Mouse (Mus musculus) forebrain, embryonic 15.5 days (tissue): ENCODE measurements around the gene Nlgn1. TPM values are rescaled to one million over a fixed set of nuclear protein-coding genes. Genes with fewer than 3 reads are reported as not detected.

ENCODE experiments used
- ATAC-seq: fragments of 200-750 bp; cut with Nextera tagmentation; replicated peaks from 2 replicates; pipeline ENCODE4 v1.8.0; 2017; ENCODE audit warnings: mild to moderate bottlenecking, moderate TSS enrichment, moderate library complexity
- H3K27ac ChIP-seq: fragments of 300-500 bp; sonication (generic); replicated peaks from 2 replicates; pipeline ENCODE4 v1.5.1; 2015; ENCODE audit warnings: mild to moderate bottlenecking, inconsistent platforms
- H3K27me3 ChIP-seq: fragments of 300-500 bp; sonication (generic); 2 replicates; pipeline ENCODE4 v1.6.1; 2015; ENCODE audit warnings: inconsistent platforms
- H3K36me3 ChIP-seq: fragments of 300-500 bp; sonication (generic); 2 replicates; pipeline ENCODE4 v1.6.1; 2015; ENCODE audit warnings: mild to moderate bottlenecking, inconsistent platforms
- H3K4me1 ChIP-seq: fragments of 300-500 bp; sonication (generic); 2 replicates; pipeline ENCODE4 v1.6.1; 2015; ENCODE audit warnings: inconsistent platforms
- H3K4me2 ChIP-seq: fragments of 300-500 bp; sonication (generic); replicated peaks from 2 replicates; pipeline ENCODE4 v1.6.1; 2015; ENCODE audit warnings: mild to moderate bottlenecking, inconsistent platforms
- H3K4me3 ChIP-seq: fragments of 300-500 bp; sonication (generic); 2 replicates; pipeline ENCODE4 v1.5.1; 2015; ENCODE audit warnings: mild to moderate bottlenecking, inconsistent platforms
- H3K9ac ChIP-seq: fragments of 300-500 bp; sonication (generic); replicated peaks from 2 replicates; pipeline ENCODE4 v1.6.1; 2015; ENCODE audit warnings: mild to moderate bottlenecking, inconsistent platforms
- H3K9me3 ChIP-seq: fragments of 300-500 bp; sonication (generic); 2 replicates; pipeline ENCODE4 v1.6.1; 2016; ENCODE audit warnings: inconsistent platforms
- WGBS: fragments of 180-500 bp; shearing (Covaris S2); methylation state at CpG from one replicate; pipeline ENCODE4 v1.1.7; 2015; ENCODE audit warnings: mixed read lengths; 5-methylcytosine and 5-hydroxymethylcytosine counted together
- polyA plus RNA-seq: library from polyadenylated mRNA; unstranded; fragments of >200 nt; fragmentation: Nextera tagmentation; extraction: Ambion mirVana; gene quantifications from 2 replicates; pipeline ENCODE4 v1.2.1, GENCODE M21; 2015

Gene Nlgn1
- 21.8 and 26.1 TPM in 2 replicates for polyA plus RNA-seq

DNA sequence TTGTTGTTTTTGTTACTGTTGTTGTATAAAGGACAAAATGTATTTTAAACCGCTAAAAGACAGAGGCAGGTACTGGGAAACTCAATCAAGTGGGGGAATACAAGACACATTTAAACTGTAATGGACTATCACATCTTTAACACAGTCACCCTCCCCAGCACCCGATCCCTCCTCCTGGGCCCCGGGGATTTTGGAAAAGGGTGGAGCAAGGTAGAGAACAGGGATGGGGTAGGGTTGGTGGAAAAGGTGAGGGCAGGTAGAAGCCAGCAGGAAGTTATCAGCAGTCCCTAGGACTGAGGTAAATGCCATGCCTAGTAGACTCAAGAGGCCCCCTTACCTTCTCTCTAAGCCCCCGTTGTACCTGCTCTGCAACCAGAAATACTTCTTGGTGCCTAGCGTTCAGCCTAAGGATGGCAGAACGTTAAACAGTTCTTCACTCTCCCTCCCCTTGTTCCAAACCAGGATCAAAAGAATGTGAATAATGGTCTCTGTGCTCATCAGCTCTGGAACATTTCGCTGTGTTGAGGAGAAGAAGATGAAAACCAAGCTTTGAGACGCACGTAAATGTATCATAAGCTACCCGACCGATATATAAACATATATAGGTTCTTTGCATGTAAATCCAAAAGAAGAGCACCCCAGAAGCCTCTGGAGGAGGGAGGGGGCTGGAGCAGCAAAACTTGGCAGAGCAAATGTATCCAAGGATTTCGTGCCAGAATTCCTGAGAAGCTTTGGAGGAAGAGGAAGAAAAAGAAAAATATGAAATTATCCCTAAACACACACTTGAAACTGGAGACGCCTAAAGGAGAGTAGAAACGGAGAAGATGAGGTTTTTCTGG, at the start of gene Nlgn1:
Gene Nlgn1, minus strand, starts transcription at position 61 of the 839 bp plus-strand sequence.
- peak within 1 kb of the TSS; percentile 84 for H3K27ac ChIP-seq
- H3K9me3 ChIP-seq, result no peaks in the 10 kb centered on the region
- H3K27me3 ChIP-seq, result no peaks in the 10 kb centered on the region
- H3K4me2 ChIP-seq, result peak within 1 kb of the TSS; percentile 81
- ATAC-seq, result 0 out of 2 replicates have a peak, but pooled peaks have one; percentile 6
- WGBS, result under 1% methylated on average over 14 of the region's 14 CpGs
- peak within 1 kb of the TSS; percentile 68 for H3K4me3 ChIP-seq
- H3K9ac ChIP-seq, result peak within 1 kb of the TSS; percentile 84
- H3K4me1 ChIP-seq, result peaks cover 14% of the 10 kb centered on the region
- H3K36me3 ChIP-seq, result no peaks in the 10 kb centered on the region

GRCm38 (mm10) chr3:26378272-26378671, 46.0 kb upstream of the Nlgn1 start:
- Histone ChIP-seq H3K9ac (no peak overlapping the region), H3K9me3 (no peaks in the 10 kb centered on the region), H3K4me2 (no peak overlapping the region), H3K27ac (no peak overlapping the region), H3K4me3 (no peak overlapping the region), H3K27me3 (no peaks in the 10 kb centered on the region), H3K4me1 (no peaks in the 10 kb centered on the region), H3K36me3 (no peaks in the 10 kb centered on the region)
- no peak for ATAC-seq
- WGBS, result 79% methylated on average over 2 of the region's 2 CpGs

- H3K9ac ChIP-seq, result no peak overlapping the region
- no peak overlapping the region for H3K4me2 ChIP-seq
- no peak overlapping the region for H3K4me3 ChIP-seq
- WGBS, result 76% methylated on average over 5 of the region's 5 CpGs
- no peaks in the 10 kb centered on the region for H3K36me3 ChIP-seq
- no peaks in the 10 kb centered on the region for H3K4me1 ChIP-seq
- no peak for ATAC-seq
- H3K27me3 ChIP-seq, result no peaks in the 10 kb centered on the region
- no peaks in the 10 kb centered on the region for H3K9me3 ChIP-seq
- H3K27ac ChIP-seq, result no peak overlapping the region
Observed at GRCm38 (mm10) chr3:26355082-26355481, 22.8 kb upstream of the Nlgn1 start.

DNA sequence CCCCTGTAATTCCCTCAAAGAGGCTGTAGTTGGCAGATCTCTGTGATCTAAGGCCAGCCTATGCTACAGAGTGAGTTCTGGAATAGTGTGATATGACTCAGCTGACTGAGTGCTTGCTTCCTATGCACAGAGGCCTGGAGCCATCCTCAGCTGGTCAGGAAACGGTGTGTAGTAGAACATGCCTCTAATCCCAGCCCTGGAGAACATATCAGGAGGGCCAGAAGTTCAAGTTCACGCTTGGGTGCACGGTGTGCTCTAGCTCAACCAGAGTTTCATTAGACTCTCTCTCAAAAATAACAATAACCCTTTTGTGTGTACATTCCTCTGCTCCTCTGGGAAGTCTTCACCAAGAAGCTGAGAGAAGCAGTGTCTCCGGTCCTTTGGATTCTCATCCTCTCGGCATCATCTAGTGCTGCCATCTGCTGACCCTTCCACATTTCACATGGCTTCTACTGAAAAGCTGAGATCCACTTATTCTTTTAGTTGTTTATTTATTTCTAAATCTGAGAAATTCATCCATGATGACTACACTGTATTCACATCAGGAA, 22.3 kb upstream of the Nlgn1 start:
- Histone ChIP-seq H3K9me3 (no peaks in the 10 kb centered on the region), H3K27me3 (no peaks in the 10 kb centered on the region), H3K4me1 (no peaks in the 10 kb centered on the region), H3K27ac (no peak overlapping the region), H3K4me2 (no peak overlapping the region), H3K36me3 (no peaks in the 10 kb centered on the region), H3K4me3 (no peak overlapping the region), H3K9ac (no peak overlapping the region)
- WGBS, result 79% methylated on average over 5 of the region's 5 CpGs
- no peak; the same call in 1 of the 2 replicates for ATAC-seq

DNA sequence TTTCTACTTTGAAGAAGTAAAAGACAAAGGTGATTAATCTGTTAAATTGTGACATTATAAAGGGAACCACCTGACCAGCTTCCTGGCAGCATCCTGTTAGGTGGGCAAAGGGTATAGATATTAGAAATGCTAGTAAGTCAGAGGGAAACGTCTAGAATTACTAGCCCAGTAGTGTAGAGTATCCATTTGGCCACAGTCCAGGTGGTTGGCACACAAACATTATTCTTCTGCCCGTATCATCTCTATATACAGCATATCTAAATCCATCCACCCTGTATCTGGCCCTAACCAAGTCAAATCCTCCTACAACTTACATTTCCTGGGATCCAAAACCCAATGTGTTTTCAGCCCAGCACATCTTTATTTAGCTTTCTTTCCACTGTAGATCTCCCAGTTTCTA, 5.2 kb upstream of the Nlgn1 start:
- H3K9ac ChIP-seq, result no peak overlapping the region
- H3K36me3 ChIP-seq, result no peaks in the 10 kb centered on the region
- no peaks in the 10 kb centered on the region for H3K9me3 ChIP-seq
- WGBS, result 71% methylated on average over 2 of the region's 2 CpGs
- peaks cover 9% of the 10 kb centered on the region for H3K4me1 ChIP-seq
- no peak overlapping the region for H3K27ac ChIP-seq
- H3K27me3 ChIP-seq, result no peaks in the 10 kb centered on the region
- no peak overlapping the region for H3K4me3 ChIP-seq
- H3K4me2 ChIP-seq, result no peak overlapping the region
- no peak for ATAC-seq

- Histone ChIP-seq H3K4me2 (peak overlapping the region; percentile 81), H3K9ac (peak overlapping the region; percentile 84), H3K27ac (no peak overlapping the region), H3K27me3 (no peaks in the 10 kb centered on the region), H3K4me1 (peaks cover 14% of the 10 kb centered on the region), H3K4me3 (peak overlapping the region; percentile 68), H3K36me3 (no peaks in the 10 kb centered on the region), H3K9me3 (no peaks in the 10 kb centered on the region)
- ATAC-seq, result peak; percentile 68
- WGBS, result under 1% methylated on average over 39 of the region's 41 CpGs
Observed at GRCm38 (mm10) chr3:26333239-26333811, 1.1 kb upstream of the Nlgn1 start.

DNA sequence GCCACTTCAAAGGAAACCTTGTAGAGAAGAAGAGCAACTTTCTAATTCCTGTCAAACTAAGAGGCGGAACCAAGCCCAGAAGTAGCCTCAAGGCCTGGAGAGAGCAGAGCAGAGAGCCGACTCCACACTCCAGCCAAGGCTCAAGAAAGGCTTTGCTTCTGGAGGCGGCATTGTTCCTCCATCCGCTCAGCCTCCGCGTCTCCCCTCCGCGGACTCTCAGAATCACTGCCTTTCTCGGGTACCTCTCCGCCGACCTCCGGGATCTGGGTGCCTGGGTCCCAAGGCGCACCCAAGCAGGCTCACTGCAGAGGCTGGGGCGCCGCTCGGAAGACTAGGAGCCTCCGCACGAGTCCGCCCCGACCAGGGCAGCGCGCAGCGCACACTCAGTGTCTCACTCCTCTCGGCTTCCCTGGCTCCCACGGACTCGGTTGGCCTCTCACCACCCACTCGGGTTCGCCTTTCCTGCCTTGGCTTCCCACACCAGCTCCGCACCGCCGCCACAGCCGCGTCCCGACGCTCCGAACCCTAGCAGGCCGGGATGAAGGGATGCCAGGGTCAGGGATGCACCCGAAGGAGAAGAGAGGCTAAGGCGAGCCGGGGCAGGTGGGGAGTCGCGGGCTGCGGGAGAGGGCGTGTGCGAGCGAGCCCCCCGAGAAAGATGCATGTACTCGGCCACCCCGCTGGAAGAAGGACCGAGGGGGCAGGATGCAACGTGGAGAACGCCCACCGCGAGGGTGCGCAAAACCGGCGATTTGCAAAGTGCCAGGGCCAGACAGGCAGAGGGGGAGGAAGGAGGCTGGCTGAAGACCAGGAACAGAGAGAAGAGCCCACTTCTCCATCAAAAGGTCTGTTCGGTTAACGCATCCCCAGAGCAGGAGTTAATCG, 841 bp downstream of the Nlgn1 start:
- under 1% methylated on average over 60 of the region's 60 CpGs for WGBS
- no peaks in the 10 kb centered on the region for H3K27me3 ChIP-seq
- peak; percentile 88 for ATAC-seq
- H3K9me3 ChIP-seq, result no peaks in the 10 kb centered on the region
- H3K4me3 ChIP-seq, result peak overlapping the region; percentile 68
- peak overlapping the region; percentile 84 for H3K27ac ChIP-seq
- H3K36me3 ChIP-seq, result no peaks in the 10 kb centered on the region
- H3K4me1 ChIP-seq, result peaks cover 14% of the 10 kb centered on the region
- peak overlapping the region; percentile 84 for H3K9ac ChIP-seq
- peak overlapping the region; percentile 81 for H3K4me2 ChIP-seq

DNA sequence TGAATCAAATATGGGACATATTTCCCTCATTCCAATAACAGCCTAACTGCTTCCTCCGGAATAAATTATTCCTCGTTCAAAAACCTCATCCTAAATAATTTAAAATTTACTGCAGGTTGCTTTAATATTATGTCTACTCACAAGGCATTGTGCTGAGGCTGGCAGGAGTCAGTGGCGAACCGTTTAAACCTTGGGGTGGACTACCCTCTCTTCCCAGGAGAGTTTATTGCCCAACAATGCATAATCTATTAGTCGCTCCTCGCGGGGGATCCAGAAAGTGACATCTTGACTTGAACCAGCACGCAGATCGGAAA, 1.4 kb downstream of the Nlgn1 start:
- no peaks in the 10 kb centered on the region for H3K9me3 ChIP-seq
- peak overlapping the region; percentile 68 for H3K4me3 ChIP-seq
- peak overlapping the region; percentile 84 for H3K9ac ChIP-seq
- ATAC-seq, result peak; percentile 27
- peak overlapping the region; percentile 84 for H3K27ac ChIP-seq
- H3K27me3 ChIP-seq, result no peaks in the 10 kb centered on the region
- no peaks in the 10 kb centered on the region for H3K36me3 ChIP-seq
- H3K4me2 ChIP-seq, result peak overlapping the region; percentile 81
- peaks cover 14% of the 10 kb centered on the region for H3K4me1 ChIP-seq
- WGBS, result 4% methylated on average over 9 of the region's 9 CpGs

- H3K4me2 ChIP-seq, result peak overlapping the region; percentile 81
- H3K27me3 ChIP-seq, result no peaks in the 10 kb centered on the region
- H3K4me1 ChIP-seq, result peaks cover 14% of the 10 kb centered on the region
- H3K4me3 ChIP-seq, result peak overlapping the region; percentile 68
- 62% methylated on average over 4 of the region's 4 CpGs for WGBS
- H3K36me3 ChIP-seq, result no peaks in the 10 kb centered on the region
- no peak for ATAC-seq
- 0 out of 2 replicates have a peak overlapping the region, but pooled peaks have one; percentile 3 for H3K27ac ChIP-seq
- H3K9me3 ChIP-seq, result no peaks in the 10 kb centered on the region
- no peak overlapping the region for H3K9ac ChIP-seq
Observed at GRCm38 (mm10) chr3:26330019-26330418, 2.2 kb downstream of the Nlgn1 start.

DNA sequence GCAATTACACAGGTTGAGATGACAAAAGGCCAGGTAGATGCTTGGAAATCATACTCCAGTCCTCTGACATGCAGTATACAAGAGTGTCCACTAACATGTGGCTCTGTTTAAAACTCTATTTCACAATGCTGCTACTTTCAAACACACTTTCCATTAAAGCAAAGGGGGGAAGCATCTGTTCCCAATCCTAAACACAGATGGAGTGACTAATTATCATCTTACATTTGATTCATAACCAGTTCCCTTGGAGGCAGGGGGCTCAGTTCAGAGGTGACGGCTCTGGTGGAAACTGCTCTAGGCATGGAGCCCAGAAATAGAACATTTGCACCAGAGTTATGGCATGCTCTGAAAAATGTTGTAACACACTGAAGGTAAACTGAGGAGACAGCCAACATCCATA, 7.8 kb downstream of the Nlgn1 start:
- Histone ChIP-seq H3K36me3 (no peaks in the 10 kb centered on the region), H3K4me2 (no peak overlapping the region), H3K9me3 (no peaks in the 10 kb centered on the region), H3K27ac (no peak overlapping the region), H3K27me3 (no peaks in the 10 kb centered on the region), H3K9ac (no peak overlapping the region), H3K4me3 (no peak overlapping the region), H3K4me1 (no peaks in the 10 kb centered on the region)
- ATAC-seq, result peak; percentile 90
- 41% methylated on average over 1 of the region's 1 CpGs for WGBS

DNA sequence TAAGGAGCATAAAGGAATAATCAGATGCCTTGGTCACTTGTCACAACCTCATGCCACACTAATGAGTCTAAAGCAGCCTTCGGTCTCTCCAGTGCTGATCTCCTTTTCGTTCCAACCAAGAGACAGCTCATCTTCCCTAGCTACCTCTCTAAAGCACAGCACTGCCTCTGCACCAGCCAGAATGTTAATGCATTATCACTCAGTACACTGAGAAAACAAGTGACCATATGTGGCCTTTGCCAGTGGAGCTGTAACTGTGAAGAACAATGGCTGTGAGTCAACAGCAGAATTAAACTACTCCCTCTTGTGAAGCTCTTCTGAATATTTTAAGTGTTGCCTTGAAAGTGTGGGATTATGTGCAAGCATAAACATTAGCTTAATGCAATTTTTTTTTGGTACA, 14.9 kb downstream of the Nlgn1 start:
- WGBS, result 61% methylated on average over 2 of the region's 2 CpGs
- Histone ChIP-seq H3K27me3 (no peaks in the 10 kb centered on the region), H3K9ac (no peak overlapping the region), H3K36me3 (no peaks in the 10 kb centered on the region), H3K27ac (no peak overlapping the region), H3K4me3 (no peak overlapping the region), H3K9me3 (no peaks in the 10 kb centered on the region), H3K4me2 (no peak overlapping the region), H3K4me1 (no peaks in the 10 kb centered on the region)
- ATAC-seq, result 0 out of 2 replicates have a peak, but pooled peaks have one; percentile 19
